Mouse (Mus musculus) stomach, embryonic 15.5 days (tissue): Measurements from ENCODE around the gene Anks3. TPM values are rescaled to one million over a fixed set of nuclear protein-coding genes. Genes with fewer than 3 reads are reported as not detected.

Experiments used
- ATAC-seq: fragments of 200-750 bp; cut with Nextera tagmentation; 2 replicates; pipeline ENCODE4 v1.8.0; 2017; ENCODE audit warnings: low read depth, moderate number of reproducible peaks, moderate TSS enrichment; ENCODE audit not compliant: insufficient read depth, low FRiP score
- H3K27ac ChIP-seq: fragments of 300-500 bp; sonication (generic); 2 replicates; pipeline ENCODE4 v1.5.1; 2015; ENCODE audit warnings: mild to moderate bottlenecking, inconsistent platforms
- H3K27me3 ChIP-seq: fragments of 300-500 bp; sonication (generic); replicated peaks from 2 replicates; pipeline ENCODE4 v1.6.1; 2015; ENCODE audit warnings: inconsistent platforms
- H3K36me3 ChIP-seq: fragments of 300-500 bp; sonication (generic); 2 replicates; pipeline ENCODE4 v1.6.1; 2015; ENCODE audit warnings: inconsistent platforms
- H3K4me1 ChIP-seq: fragments of 300-500 bp; sonication (generic); 2 replicates; pipeline ENCODE4 v1.6.1; 2015; ENCODE audit warnings: inconsistent platforms
- H3K4me2 ChIP-seq: fragments of 300-500 bp; sonication (generic); 2 replicates; pipeline ENCODE4 v1.6.1; 2015; ENCODE audit warnings: mild to moderate bottlenecking, inconsistent platforms
- H3K4me3 ChIP-seq: fragments of 300-500 bp; sonication (generic); replicated peaks from 2 replicates; pipeline ENCODE4 v1.5.1; 2015; ENCODE audit warnings: inconsistent platforms
- H3K9ac ChIP-seq: fragments of 300-500 bp; sonication (generic); 2 replicates; pipeline ENCODE4 v1.6.1; 2015; ENCODE audit warnings: inconsistent platforms
- H3K9me3 ChIP-seq: fragments of 300-500 bp; sonication (generic); 2 replicates; pipeline ENCODE4 v1.6.1; 2016; ENCODE audit warnings: inconsistent platforms
- WGBS: fragments of 180-500 bp; shearing (Covaris S2); methylation state at CpG from one replicate; pipeline ENCODE4 v1.1.7; 2015; 5-methylcytosine and 5-hydroxymethylcytosine counted together
- polyA plus RNA-seq: library from polyadenylated mRNA; unstranded; fragments of >200 nt; fragmentation: Nextera tagmentation; extraction: Ambion mirVana; gene quantifications from 2 replicates; pipeline ENCODE4 v1.2.1, GENCODE M21; 2015

Anks3 gene
- polyA plus RNA-seq, 1 experiment from 2014 or later, result 48.7 TPM

DNA sequence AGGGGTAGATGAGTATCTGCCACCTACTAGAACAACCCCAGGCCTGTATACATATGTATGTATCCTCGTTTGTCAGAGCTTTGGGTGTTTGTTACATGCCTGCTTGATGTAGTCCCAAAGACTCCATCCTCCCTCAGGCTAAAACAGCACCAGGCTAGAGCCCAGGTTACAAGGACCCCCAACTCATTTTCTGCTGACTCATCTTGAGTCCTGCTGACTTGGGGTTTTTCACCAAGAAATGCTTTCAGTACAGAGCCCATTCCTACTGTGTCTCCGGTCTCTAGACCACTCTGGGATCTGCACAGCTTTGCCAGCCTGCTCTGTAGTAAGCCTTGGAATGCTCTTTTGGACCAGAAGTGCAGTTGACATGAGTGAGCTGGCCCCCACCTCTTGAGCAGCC, 47.4 kb downstream of the Anks3 start:
- Histone ChIP-seq H3K4me1 (peaks cover 5% of the 10 kb centered on the region; the same call in 1 of the 2 replicates), H3K4me3 (no peak overlapping the region), H3K27ac (no peak overlapping the region), H3K4me2 (no peak overlapping the region), H3K36me3 (peaks cover 29% of the 10 kb centered on the region), H3K9me3 (no peaks in the 10 kb centered on the region), H3K27me3 (no peaks in the 10 kb centered on the region), H3K9ac (no peak overlapping the region)
- ATAC-seq, result no peak
- WGBS, result 78% methylated on average over 2 of the region's 2 CpGs

DNA sequence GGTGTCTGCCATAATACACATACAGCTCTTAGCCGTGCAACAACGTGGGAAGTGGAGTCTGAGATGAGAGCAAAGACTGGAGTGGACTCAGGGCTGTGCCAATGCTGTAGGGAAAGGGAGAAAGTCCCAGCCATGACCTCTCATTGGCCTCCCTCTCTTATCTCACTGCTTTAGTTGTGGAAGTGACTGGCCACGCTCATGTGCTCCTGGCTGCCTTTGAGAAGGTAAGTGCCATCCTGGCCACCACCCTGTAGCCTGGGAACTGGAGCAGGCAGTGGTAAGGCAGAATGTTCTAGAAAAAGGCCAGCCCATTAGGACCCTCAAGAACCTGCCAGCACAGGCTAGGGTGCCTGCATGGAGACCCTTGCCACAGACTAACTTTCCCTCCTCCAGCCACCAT, 48.1 kb downstream of the Anks3 start:
- H3K4me1 ChIP-seq, result peaks cover 5% of the 10 kb centered on the region; the same call in 1 of the 2 replicates
- WGBS, result 85% methylated on average over 3 of the region's 3 CpGs
- no peak overlapping the region for H3K27ac ChIP-seq
- no peak for ATAC-seq
- H3K36me3 ChIP-seq, result peaks cover 35% of the 10 kb centered on the region
- no peaks in the 10 kb centered on the region for H3K27me3 ChIP-seq
- no peak overlapping the region for H3K4me2 ChIP-seq
- no peak overlapping the region for H3K4me3 ChIP-seq
- H3K9ac ChIP-seq, result no peak overlapping the region
- H3K9me3 ChIP-seq, result no peaks in the 10 kb centered on the region

DNA sequence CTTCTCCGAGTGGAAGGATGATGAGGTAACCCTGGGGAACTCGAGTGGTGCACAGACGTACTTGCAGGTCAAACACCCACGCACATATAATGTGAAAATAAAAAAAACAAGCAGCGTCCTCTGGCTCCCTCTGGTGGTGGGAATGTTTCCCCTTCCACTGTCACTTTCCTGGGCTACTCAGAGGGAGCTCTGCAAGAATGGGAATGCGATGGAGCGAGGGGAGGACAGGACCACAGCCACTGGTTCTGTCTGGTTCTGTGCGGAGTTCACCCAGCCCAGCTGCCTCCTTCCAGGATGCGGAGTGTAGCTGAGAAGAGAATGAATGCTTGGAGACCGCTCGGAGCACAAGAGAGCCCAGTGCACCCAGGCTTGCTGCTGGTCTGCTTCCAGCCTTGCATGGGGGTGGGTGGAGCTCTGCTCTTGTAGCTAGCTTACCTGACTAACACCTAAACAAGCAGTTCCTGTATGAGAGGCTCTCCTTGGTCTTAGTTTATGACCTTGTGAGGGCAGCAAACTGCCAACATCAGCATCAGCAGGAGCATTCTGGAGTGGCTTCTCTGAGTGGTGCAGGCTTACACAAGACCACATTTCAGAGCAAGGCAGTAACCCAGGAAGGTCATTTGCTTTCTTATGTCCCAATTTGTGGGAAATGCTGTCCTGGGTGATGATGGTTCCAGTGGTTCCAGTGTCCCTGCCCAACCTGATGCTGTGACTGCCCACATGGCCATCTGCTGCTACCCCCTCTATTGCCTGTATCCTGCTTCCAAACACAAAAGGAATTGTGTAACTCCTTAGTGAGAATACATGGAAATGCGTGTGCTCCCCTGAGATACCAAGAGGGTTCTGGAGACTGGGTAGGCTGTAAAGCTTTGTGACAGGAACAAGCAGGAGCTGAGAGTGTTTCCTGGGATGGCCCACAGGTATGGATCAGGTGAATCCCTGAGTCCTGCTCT, 49.9 kb downstream of the Anks3 start:
- no peak overlapping the region for H3K9ac ChIP-seq

DNA sequence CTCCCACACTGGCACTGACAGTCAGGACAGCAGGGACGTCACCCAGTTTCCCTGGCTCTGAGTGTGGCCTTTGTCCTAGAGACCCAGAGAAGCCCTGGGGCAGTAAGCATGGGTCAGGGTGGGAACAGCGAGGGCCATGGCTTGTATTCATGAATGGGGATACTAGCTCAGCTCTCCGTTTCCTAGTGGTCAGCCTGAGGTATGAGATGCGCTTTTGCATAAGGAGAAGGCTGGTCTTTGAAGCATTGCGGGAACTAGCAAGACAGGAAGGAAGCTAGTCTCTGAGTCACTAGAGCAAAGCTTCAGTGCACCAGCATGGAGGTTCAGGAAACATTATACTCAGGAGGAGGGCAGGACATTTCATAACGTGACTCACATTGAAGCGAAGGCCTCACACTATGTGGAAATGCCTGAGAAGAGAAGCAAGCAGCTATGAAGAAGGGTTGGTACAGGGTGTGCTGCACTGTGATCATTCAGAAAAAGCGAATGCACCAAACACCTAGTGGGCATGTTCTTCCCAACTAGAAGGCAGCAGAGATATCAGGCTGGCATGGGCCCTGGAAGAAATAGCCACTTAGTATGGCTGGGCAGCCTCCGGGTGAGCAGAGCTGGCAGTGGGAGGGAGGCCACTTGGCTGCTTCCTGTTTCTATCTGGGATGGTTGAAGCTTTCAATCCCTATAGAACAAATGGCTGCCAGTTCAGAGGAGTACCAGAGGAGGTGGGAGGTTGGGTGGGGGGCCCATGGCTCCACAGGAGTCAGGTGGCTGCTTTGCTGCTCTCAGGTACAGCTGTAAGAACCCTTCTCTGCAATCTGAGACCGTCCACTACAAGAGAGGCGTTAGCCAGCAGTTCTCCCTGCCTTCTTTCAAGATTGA, 50.9 kb downstream of the Anks3 start:
- ATAC-seq, result 0 out of 2 replicates have a peak, but pooled peaks have one; percentile 7
- Histone ChIP-seq H3K4me2 (no peak overlapping the region), H3K36me3 (peaks cover 36% of the 10 kb centered on the region), H3K27ac (peak overlapping the region; percentile 59), H3K4me1 (peaks cover 5% of the 10 kb centered on the region; the same call in 1 of the 2 replicates), H3K27me3 (no peaks in the 10 kb centered on the region), H3K9ac (no peak overlapping the region), H3K9me3 (no peaks in the 10 kb centered on the region), H3K4me3 (no peak overlapping the region)
- 67% methylated on average over 11 of the region's 11 CpGs for WGBS

More for the DNA sequence above, 49.9 kb downstream of the Anks3 start:
- peaks cover 33% of the 10 kb centered on the region for H3K36me3 ChIP-seq
- no peaks in the 10 kb centered on the region for H3K27me3 ChIP-seq
- H3K4me2 ChIP-seq, result no peak overlapping the region
- H3K4me1 ChIP-seq, result peaks cover 5% of the 10 kb centered on the region; the same call in 1 of the 2 replicates
- 0 out of 2 replicates have a peak overlapping the region, but pooled peaks have one; percentile 49 for H3K27ac ChIP-seq
- H3K9me3 ChIP-seq, result no peaks in the 10 kb centered on the region
- WGBS, result 32% methylated on average over 12 of the region's 12 CpGs
- no peak overlapping the region for H3K4me3 ChIP-seq
- ATAC-seq, result peak; percentile 57; the same call in 1 of the 2 replicates

DNA sequence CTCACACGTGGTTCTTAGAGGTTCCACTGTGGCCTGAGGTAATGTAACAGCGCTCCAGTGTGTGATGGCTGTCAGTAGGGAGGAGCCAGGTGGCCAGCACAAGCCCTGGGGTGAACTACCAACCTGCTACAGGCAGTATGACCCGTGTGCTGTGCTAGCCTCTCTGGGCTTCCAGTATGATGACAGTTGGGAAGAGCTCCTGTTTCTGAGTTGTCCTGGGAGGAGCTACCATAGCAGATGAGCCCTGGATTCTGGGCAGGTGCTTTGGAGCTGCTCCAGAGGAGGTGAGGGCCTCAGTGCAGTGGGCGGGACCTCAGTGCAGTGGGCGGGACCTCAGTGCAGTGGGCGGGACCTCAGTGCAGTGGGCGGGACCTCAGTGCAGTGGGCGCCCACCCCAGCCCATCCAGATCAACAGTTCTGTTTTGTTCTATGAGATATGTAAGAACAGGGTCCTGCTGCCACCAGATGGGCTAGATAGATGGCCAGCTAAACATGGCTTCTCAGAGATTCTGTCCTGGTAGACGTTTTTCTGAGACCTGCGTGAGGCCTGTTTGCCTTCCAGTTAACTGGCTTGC, 51.8 kb downstream of the Anks3 start:
- Histone ChIP-seq H3K27ac (peak overlapping the region; percentile 59), H3K36me3 (peaks cover 36% of the 10 kb centered on the region), H3K4me1 (peaks cover 5% of the 10 kb centered on the region; the same call in 1 of the 2 replicates), H3K9me3 (no peaks in the 10 kb centered on the region), H3K4me3 (no peak overlapping the region), H3K4me2 (no peak overlapping the region), H3K9ac (no peak overlapping the region), H3K27me3 (no peaks in the 10 kb centered on the region)
- no peak for ATAC-seq
- 71% methylated on average over 10 of the region's 10 CpGs for WGBS

DNA sequence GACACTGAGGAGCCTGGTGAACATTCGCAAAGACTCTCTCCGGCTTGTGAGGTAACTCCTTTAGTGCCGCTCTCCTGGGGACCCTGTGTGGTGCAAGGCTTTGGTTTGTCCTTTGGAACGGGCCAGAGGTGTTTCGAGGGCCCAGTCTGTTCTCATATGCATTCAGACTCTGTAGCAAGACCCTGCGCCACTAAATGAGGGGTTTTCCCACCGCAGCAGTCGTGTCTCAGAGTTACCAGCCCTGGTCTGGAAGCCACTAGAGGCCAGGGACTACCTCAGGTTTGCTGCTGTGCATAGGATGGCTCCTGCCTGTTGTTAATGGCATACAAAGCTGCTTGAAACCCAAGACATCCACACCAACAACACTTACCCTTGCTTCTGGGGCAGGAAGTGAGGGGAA, 53.2 kb downstream of the Anks3 start:
- no peak overlapping the region for H3K4me3 ChIP-seq
- no peaks in the 10 kb centered on the region for H3K27me3 ChIP-seq
- H3K9me3 ChIP-seq, result no peaks in the 10 kb centered on the region
- H3K4me1 ChIP-seq, result peaks cover 5% of the 10 kb centered on the region; the same call in 1 of the 2 replicates
- no peak overlapping the region for H3K4me2 ChIP-seq
- H3K27ac ChIP-seq, result no peak overlapping the region
- 90% methylated on average over 8 of the region's 8 CpGs for WGBS
- ATAC-seq, result no peak
- H3K36me3 ChIP-seq, result peaks cover 32% of the 10 kb centered on the region
- H3K9ac ChIP-seq, result no peak overlapping the region

DNA sequence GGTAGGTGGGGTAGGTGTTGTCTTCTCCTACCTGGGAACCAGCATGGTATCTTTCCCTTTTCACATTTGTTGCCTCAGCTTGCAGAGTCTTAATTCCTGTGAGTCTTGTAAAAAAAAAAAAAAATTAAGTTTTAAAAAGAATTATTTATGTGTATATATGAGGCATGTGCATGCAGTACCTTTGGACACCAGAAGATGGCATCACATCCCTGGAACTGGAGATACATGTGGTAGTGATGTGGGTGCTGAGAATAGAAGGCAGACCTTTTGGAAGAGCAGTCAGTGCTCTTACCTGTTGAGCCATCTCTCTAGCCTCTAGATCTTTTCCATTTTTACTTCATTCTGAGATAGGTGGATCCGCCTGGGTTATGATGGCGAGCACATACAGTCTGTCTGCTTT, 54.3 kb downstream of the Anks3 start:
- no peak overlapping the region for H3K4me2 ChIP-seq
- ATAC-seq, result no peak
- H3K4me1 ChIP-seq, result peaks cover 5% of the 10 kb centered on the region; the same call in 1 of the 2 replicates
- no peaks in the 10 kb centered on the region for H3K9me3 ChIP-seq
- 99% methylated on average over 2 of the region's 2 CpGs for WGBS
- no peak overlapping the region for H3K9ac ChIP-seq
- no peak overlapping the region for H3K27ac ChIP-seq
- H3K36me3 ChIP-seq, result peaks cover 26% of the 10 kb centered on the region
- no peaks in the 10 kb centered on the region for H3K27me3 ChIP-seq
- no peak overlapping the region for H3K4me3 ChIP-seq

DNA sequence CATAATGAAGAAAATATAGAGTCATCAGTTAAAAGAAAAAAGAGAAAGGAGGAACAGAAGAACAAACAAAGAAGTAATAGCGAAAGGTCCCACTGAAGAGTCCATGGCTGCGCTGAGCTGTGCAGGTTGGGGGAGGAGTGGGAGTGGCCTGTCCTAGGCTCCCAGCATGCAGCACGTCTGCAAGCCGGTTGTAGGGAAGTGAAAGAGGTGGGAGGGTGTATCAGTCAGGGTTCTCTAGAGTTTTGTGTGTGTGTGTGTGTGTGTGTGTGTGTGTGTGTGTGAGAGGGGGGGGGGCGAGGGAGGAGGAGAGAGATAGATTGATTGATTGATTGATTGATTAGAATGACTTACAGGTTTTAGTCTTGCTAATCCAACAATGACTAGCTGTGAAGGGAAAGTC, 56.0 kb downstream of the Anks3 start:
- ATAC-seq, result 0 out of 2 replicates have a peak, but pooled peaks have one; percentile 65
- Histone ChIP-seq H3K36me3 (peaks cover 26% of the 10 kb centered on the region), H3K4me1 (0 out of 2 replicates have a peak, but pooled peaks cover 5% of the 10 kb centered on the region), H3K27ac (no peak overlapping the region), H3K9me3 (no peaks in the 10 kb centered on the region), H3K27me3 (no peaks in the 10 kb centered on the region), H3K4me3 (no peak overlapping the region), H3K9ac (no peak overlapping the region), H3K4me2 (no peak overlapping the region)
- WGBS, result 54% methylated on average over 5 of the region's 5 CpGs

DNA sequence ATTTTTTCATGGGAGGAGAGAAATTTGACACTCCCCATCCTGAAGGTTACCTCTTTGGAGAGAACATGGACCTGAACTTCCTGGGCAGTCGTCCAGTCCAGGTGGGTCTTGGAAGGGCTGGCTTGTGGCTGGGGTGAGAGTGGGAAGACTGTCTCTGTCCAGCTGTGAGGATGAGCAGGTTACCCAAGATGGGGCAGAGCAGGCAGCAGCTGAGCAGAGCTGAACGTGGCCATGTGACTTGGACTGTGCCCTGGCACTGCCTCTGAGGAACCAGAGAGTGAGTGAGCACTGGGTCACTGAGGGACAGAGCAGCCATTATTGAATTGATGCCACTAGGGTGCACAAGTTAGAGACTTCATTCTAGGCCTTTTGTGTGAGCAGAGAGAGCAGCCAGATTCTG, 56.6 kb downstream of the Anks3 start:
- Histone ChIP-seq H3K4me2 (no peak overlapping the region), H3K36me3 (peaks cover 26% of the 10 kb centered on the region), H3K27ac (no peak overlapping the region), H3K9me3 (no peaks in the 10 kb centered on the region), H3K4me1 (0 out of 2 replicates have a peak, but pooled peaks cover 5% of the 10 kb centered on the region), H3K4me3 (no peak overlapping the region), H3K9ac (no peak overlapping the region), H3K27me3 (no peaks in the 10 kb centered on the region)
- WGBS, result 67% methylated on average over 2 of the region's 2 CpGs
- ATAC-seq, result 0 out of 2 replicates have a peak, but pooled peaks have one; percentile 20

DNA sequence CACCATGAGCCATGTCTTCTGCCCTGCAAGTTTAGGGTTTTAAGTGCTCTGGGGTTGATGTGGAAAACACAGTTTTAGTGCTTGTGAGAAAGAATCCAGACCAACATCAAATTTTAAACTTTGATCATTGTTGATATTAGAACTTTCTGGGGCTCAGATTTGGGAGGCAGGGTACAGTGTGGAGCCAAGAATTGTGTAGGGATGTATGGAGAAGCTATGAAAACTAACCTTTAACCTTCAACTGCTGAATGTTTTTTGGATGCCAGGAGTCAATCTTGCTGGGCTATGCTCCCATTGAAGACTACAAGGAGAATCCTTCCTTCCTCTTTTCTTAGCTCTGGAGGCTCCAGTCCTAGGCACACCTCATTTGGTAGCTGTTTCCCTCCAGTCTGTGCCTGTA, 57.4 kb downstream of the Anks3 start:
- no peak overlapping the region for H3K27ac ChIP-seq
- H3K4me1 ChIP-seq, result 0 out of 2 replicates have a peak, but pooled peaks cover 5% of the 10 kb centered on the region
- H3K9me3 ChIP-seq, result no peaks in the 10 kb centered on the region
- peaks cover 22% of the 10 kb centered on the region for H3K36me3 ChIP-seq
- no peak overlapping the region for H3K4me3 ChIP-seq
- ATAC-seq, result no peak
- no peak overlapping the region for H3K4me2 ChIP-seq
- no peaks in the 10 kb centered on the region for H3K27me3 ChIP-seq
- H3K9ac ChIP-seq, result no peak overlapping the region

DNA sequence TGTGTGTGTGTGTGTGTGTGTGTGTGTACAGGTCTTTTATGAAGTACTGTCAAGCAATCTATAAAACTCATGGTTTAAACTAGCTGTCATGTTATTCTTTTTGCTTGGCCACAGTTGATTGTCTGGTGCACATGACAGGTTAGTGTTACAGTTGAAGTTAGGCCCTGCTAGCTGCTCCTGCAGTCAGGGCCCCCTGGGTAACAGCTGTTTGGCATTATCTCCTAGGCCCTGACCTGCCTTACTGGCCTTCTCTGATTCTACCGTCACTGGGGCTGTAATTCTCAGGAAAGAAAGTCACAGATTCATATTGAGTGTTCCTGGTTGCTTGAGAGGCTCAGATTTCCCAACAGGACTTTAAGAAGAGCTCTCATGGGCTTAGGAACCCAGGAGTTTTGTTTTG, 58.4 kb downstream of the Anks3 start:
- Histone ChIP-seq H3K27me3 (no peaks in the 10 kb centered on the region), H3K36me3 (peaks cover 13% of the 10 kb centered on the region), H3K9ac (no peak overlapping the region), H3K27ac (no peak overlapping the region), H3K4me1 (0 out of 2 replicates have a peak, but pooled peaks cover 9% of the 10 kb centered on the region), H3K9me3 (no peaks in the 10 kb centered on the region), H3K4me2 (no peak overlapping the region), H3K4me3 (no peak overlapping the region)
- ATAC-seq, result no peak
- WGBS, result 45% methylated on average over 1 of the region's 1 CpGs
